Mouse (Mus musculus): ENCODE data around the gene Zswim4.

Zswim4 gene

GRCm38 (mm10) chr8:84200652-84201544, 36.0 kb downstream of the Zswim4 start:
- DNase-seq (ENCODE audit: low spot score in 2 of 2): peak; percentile 65

- DNase-seq (ENCODE audit: low spot score in 2 of 2): no peak
Observed at GRCm38 (mm10) chr8:84200126-84200555, 36.7 kb downstream of the Zswim4 start.

GRCm38 (mm10) chr8:84199348-84200125, 37.3 kb downstream of the Zswim4 start:
- no peak for DNase-seq (ENCODE audit: low spot score in 2 of 2)

- DNase-seq (ENCODE audit: low spot score in 2 of 2): no peak
Observed at GRCm38 (mm10) chr8:84198871-84199270, 38.0 kb downstream of the Zswim4 start.

GRCm38 (mm10) chr8:84197922-84198774, 38.7 kb downstream of the Zswim4 start:
- peak; percentile 94 to 96 for DNase-seq (ENCODE audit: low spot score in 2 of 2)

- DNase-seq (ENCODE audit: low spot score in 2 of 2): peak; percentile 71 to 73
Observed at GRCm38 (mm10) chr8:84197141-84197921, 39.5 kb downstream of the Zswim4 start.

- DNase-seq (ENCODE audit: low spot score in 2 of 2): no peak
Observed at GRCm38 (mm10) chr8:84194224-84194743, 42.6 kb downstream of the Zswim4 start.

- DNase-seq (ENCODE audit: low spot score in 2 of 2): no peak
Observed at GRCm38 (mm10) chr8:84193566-84193965, 43.3 kb downstream of the Zswim4 start.

GRCm38 (mm10) chr8:84193161-84193560, 43.7 kb downstream of the Zswim4 start:
- DNase-seq (ENCODE audit: low spot score in 2 of 2): no peak

- DNase-seq (ENCODE audit: low spot score in 2 of 2): peak; percentile 60 to 65
Observed at GRCm38 (mm10) chr8:84192555-84192954, 44.3 kb downstream of the Zswim4 start.

- peak in 1 of 2 experiments; percentile 20 for DNase-seq (ENCODE audit: low spot score in 2 of 2)
Observed at GRCm38 (mm10) chr8:84192023-84192422, 44.8 kb downstream of the Zswim4 start.

GRCm38 (mm10) chr8:84190191-84190867, 46.5 kb downstream of the Zswim4 start:
- DNase-seq (ENCODE audit: low spot score in 2 of 2): no peak

GRCm38 (mm10) chr8:84189603-84190002, 47.3 kb downstream of the Zswim4 start:
- DNase-seq (ENCODE audit: low spot score in 2 of 2): no peak

GRCm38 (mm10) chr8:84188671-84189070, 48.2 kb downstream of the Zswim4 start:
- DNase-seq (ENCODE audit: low spot score in 2 of 2): no peak

GRCm38 (mm10) chr8:84187065-84187755, 49.6 kb downstream of the Zswim4 start:
- peak; percentile 77 to 81 for DNase-seq (ENCODE audit: low spot score in 2 of 2)

- peak; percentile 67 to 75 for DNase-seq (ENCODE audit: low spot score in 2 of 2)
Observed at GRCm38 (mm10) chr8:84186547-84186946, 50.3 kb downstream of the Zswim4 start.

GRCm38 (mm10) chr8:84185117-84185516, 51.7 kb downstream of the Zswim4 start, which contains the start of gene Nanos3:
TSS of gene Nanos3 (minus strand) at chr8:84185217.
- no peak for DNase-seq (ENCODE audit: low spot score in 2 of 2)

GRCm38 (mm10) chr8:84184085-84185043, 52.5 kb downstream of the Zswim4 start:
- DNase-seq (ENCODE audit: low spot score in 2 of 2): no peak

Data from spleen, postnatal 36 days (tissue).